Mouse (Mus musculus): Measurements from ENCODE around the gene Coq5.

Gene Coq5

DNA sequence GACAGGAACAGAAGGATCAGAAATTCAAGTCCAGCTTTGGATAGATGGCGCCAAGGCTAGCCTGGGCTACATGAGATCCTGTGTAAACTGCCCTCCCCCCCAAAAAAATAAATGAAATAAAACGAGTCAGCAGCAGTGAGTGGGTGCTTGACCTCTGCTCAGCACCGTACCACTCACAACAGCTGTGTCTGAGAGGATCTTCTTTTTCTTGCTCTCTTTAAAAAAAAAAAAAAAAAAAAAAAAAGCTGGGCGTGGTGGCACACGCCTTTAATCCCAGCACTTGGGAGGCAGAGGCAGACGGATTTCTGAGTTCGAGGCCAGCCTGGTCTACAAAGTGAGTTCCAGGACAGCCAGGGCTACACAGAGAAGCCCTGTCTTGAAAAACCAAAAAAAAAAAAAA, 22.7 kb downstream of the Coq5 start:
- WGBS = 82% methylated on average over 4 of the region's 7 CpGs

GRCm38 (mm10) chr5:115312354-115312753, 32.9 kb downstream of the Coq5 start:
- 90% methylated on average over 4 of the region's 4 CpGs for WGBS

DNA sequence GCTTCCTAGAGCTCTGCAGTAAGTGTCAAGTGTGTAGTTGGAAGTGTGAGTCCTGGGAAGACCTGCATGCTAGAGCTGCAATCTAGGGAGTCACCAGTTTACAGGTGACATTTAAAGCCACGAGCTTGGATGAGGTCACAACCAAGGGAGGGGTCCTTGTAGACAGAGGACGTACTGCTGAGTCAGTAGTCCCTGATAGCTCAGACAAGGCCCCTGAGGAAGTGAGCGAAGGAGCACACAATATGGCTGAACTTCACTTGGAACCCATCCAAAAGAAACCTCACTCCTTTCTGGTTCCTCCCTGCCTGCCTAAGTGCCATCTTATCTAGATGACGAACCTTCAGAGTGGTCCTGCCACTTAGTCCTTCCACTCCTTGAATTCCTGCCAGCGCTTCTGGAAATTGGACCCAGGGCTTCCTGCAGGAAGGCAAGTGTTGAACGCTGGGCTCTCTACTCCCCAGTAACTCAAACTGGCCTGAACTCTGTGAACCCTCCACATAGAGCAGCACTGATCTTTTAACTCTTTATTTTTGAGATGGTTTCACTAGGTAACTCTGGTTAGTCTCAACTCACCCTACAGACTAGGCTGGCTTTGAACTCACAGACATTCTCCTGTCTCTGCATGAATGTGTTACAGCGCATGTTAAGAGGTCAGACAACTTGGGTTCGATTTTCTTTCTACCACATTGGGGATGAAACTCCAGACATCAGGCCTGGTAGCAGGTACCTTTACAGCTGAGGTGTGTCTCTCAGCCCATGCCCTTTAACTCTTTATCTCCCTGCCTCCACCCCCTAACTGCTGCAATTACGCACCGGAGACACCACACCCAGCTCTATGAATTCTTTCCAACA, 33.6 kb downstream of the Coq5 start:
- 74% methylated on average over 10 of the region's 10 CpGs for WGBS

DNA sequence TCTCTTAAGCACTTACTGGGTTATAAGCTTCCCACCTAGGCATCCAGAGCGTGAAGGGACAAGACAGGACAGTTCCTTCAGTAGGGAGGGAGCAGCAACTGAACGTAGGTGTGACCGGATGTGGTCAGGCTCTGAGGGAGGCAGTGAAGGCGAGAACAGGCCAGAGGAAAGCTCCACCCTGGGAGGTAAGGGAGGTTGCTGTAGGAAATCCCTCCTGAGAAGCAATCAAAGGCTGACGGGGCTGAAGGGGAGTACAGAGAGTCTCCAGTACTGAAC, 34.1 kb downstream of the Coq5 start:
- 78% methylated on average over 5 of the region's 5 CpGs for WGBS

- 22% methylated on average over 14 of the region's 14 CpGs for WGBS
Measured at GRCm38 (mm10) chr5:115316968-115317644, 37.6 kb downstream of the Coq5 start.

GRCm38 (mm10) chr5:115317645-115318328, 38.3 kb downstream of the Coq5 start:
- WGBS = 25% methylated on average over 10 of the region's 10 CpGs

- under 1% methylated on average over 22 of the region's 22 CpGs for WGBS
Measured at GRCm38 (mm10) chr5:115319004-115319940, 39.8 kb downstream of the Coq5 start.

DNA sequence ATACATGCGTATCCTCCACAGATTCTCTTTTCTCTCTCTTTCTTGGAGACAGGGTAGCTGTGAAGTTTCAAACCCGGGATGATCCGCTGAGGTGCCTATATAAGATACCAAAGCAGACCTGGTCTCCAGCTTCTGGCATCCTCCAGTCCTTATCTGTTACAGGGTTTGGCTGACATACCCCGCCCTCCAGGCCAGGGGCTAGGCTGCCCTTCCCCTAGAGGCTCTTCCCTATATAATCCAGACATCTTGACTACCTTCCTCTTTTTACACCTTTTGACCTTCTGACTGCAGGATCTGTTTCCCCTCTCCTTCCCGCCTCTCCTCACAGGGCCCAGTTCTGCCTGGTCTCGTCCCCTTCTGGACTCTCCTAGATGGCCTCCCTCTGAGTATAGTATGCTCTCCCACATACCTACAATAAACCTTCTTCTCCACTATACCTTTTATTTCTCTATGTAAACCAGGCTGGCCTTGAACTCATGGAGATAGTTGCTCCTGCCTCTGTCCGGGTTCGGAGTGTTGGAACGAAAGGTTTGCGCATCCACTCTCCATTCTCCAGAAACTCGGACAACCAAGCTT, 46.9 kb downstream of the Coq5 start:
- 14% methylated on average over 11 of the region's 11 CpGs for WGBS

GRCm38 (mm10) chr5:115326875-115327609, 47.6 kb downstream of the Coq5 start, which contains the start of gene Srsf9:
Srsf9 (plus strand) TSS chr5:115327177.
- under 1% methylated on average over 80 of the region's 97 CpGs for WGBS

GRCm38 (mm10) chr5:115327610-115328548, 48.4 kb downstream of the Coq5 start:
- 1% methylated on average over 55 of the region's 55 CpGs for WGBS

- WGBS = 41% methylated on average over 9 of the region's 9 CpGs
Measured at GRCm38 (mm10) chr5:115330955-115331354, 51.5 kb downstream of the Coq5 start.

DNA sequence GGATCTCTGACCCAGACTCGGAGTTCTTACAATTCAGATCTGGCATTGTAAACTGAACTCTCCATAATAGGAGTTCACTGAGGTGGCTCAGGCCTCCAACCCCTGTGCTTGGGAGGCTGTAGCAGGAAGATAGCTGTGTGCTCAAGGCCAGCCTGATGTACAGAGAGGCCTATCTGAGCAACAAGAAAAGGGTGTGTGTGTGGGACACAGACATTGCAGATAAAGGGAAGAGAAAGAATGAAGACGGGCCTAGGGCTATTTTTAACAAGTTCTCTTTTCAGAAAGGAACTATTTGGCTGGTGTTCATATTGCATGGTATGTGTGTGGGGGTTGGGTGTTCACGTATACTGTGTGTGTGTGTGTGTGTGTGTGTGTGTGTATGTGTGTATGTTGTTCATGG, 54.2 kb downstream of the Coq5 start:
- 48% methylated on average over 3 of the region's 3 CpGs for WGBS

DNA sequence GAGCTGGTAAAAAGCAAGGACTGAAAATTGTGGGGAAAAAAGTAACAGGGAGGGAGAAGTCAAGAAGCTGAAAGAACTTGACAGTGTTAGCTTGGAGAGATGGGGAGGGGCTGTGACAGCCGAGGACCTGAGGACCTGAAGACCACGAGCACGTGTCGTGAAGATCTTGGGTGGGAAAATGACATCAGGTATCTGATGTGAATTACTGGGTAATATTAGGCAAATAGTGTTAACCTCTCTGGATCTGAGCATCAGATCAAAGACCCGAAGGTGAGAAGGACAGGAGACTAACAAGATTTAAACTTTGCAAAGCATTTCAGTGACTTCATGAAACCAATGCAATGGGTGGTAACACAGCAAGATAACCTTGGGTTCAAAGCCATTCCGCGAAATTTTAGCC, 60.5 kb downstream of the Coq5 start:
- WGBS = 22% methylated on average over 7 of the region's 7 CpGs

- WGBS = under 1% methylated on average over 62 of the region's 62 CpGs
Measured at GRCm38 (mm10) chr5:115340577-115341313, 61.3 kb downstream of the Coq5 start, which contains the start of the genes Gatc and Triap1. Gatc (minus strand) TSS chr5:115341178. Triap1 (plus strand) TSS chr5:115341225.

DNA sequence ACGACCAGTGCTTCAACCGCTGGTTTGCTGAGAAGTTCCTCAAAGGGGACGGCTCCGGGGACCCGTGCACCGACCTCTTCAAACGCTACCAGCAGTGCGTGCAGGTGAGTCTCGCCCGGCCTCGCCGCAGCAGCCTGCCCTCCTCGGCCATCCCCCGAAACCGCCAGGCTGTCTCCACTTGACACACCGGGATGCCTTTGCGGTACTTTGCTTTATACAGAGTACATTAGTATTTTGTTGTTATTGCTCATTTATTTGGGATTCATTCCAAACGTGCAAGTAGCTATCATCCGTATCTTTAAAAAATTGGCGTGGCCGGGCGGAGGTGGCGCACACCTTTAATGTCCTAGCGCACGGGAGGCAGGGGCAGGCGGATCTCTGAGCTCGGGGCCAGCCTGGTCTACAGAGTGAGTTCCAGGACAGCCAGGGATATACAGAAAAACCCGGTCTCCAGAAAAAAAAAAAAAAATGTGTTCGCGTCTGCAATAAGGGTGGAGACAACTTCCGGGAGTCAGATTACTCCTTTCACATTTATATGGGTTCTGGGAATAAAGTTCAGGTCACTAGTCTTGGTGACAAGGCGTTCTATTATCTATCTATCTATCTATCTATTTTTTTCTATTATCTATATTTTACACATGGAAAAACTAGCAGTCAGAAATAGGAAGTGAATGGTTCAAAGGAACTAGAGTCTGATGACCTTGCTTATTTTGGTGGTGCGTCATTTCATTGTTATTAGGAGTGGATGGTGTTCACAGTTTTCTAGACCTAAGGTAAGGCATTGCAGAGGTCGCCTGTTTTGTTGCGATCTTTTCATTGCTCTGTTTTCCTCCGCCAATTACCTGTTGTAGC, 62.1 kb downstream of the Coq5 start:
- 10% methylated on average over 36 of the region's 36 CpGs for WGBS

Measured in cerebral cortex, adult 2 months (tissue).